Comparison of ENCODE assay signal across 14 mouse cellular contexts in the genomic region with DNA sequence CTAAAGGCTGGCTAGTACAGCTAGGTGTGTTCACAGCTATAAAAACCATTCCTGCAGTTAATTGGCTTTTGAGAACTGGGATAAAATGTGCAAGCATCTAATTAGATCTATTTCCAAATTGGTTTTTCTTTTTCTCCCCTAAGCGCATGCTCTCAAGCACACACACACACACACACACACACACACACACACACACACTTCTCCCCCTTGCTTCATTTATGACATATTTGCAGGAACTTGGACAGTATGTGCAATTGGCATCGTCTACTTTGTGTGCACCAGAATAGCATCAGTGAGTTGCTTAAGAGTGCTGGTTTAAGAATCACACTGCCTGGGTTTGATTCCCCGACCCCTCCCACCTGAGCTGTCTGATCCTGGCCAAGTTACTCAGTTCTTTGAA.
DNase-seq lines count a peak whose midpoint lies in the region; ATAC-seq and TF ChIP-seq lines count a peak whose summit lies in the region.
"Had no signal": no experiment of that assay in that cellular context is flagged by ENCODE, and none has a peak within 500 bp of the region (broad histone marks: within the 10 kb centered on the region; RNA-seq: fewer than 3 reads in every experiment).

No protein-coding gene starts in this region.

- H3K9me3 ChIP-seq in midbrain, embryonic 15.5 days: no peaks in the 10 kb centered on the region
- H3K9me3 ChIP-seq: lung, embryonic 15.5 days had no signal

- no peak for TF ChIP-seq CTCF in lung, adult 2 months (IDR thresholded peaks at IDR 0.05; ENCODE audit: insufficient read depth, low read length)

- no peaks in the 10 kb centered on the region for H3K27me3 ChIP-seq in midbrain, embryonic 15.5 days (replicated peaks)
- H3K27me3 ChIP-seq: CH12.LX; lung, embryonic 15.5 days had no signal

- no peak overlapping the region for H3K4me2 ChIP-seq in midbrain, embryonic 15.5 days
- H3K4me2 ChIP-seq: lung, embryonic 15.5 days had no signal

- 0 out of 2 replicates have a peak, but pooled peaks have one; percentile 10 for ATAC-seq in midbrain, embryonic 15.5 days (replicated peaks)
- ATAC-seq: Patski had no signal

- H3K4me3 ChIP-seq in lung, adult 2 months (replicated peaks; ENCODE audit: extremely low read depth, low read depth, low read length): no peak overlapping the region
- H3K4me3 ChIP-seq in midbrain, embryonic 15.5 days: no peak overlapping the region
- H3K4me3 ChIP-seq: lung, embryonic 15.5 days had no signal

- DNase-seq in heart, adult 18-20 months: peak; percentile 13 to 24
- no peak for DNase-seq in heart, adult 8-10 months (ENCODE audit: low spot score)
- peak; percentile 4 for DNase-seq in lung, postnatal 36 days
- DNase-seq in lung, adult 2 months: no peak
- peak; percentile 44 for DNase-seq in fibroblast of lung, adult 2 months (ENCODE audit: low read depth)
- no peak for DNase-seq in thymus, postnatal 36 days
- DNase-seq: liver; spleen, adult 18-20 months had no signal

- no peak overlapping the region for H3K9ac ChIP-seq in midbrain, embryonic 15.5 days
- H3K9ac ChIP-seq: lung, embryonic 15.5 days had no signal

- no peaks in the 10 kb centered on the region for H3K36me3 ChIP-seq in midbrain, embryonic 15.5 days (replicated peaks)
- H3K36me3 ChIP-seq: lung, embryonic 15.5 days had no signal

- H3K4me1 ChIP-seq in lung, adult 2 months (ENCODE audit: control insufficient read depth, insufficient read depth, low read length): no peaks in the 10 kb centered on the region
- H3K4me1 ChIP-seq in midbrain, embryonic 15.5 days: peaks cover 30% of the 10 kb centered on the region
- H3K4me1 ChIP-seq: lung, embryonic 15.5 days had no signal

- WGBS in lung, adult 2 months: 73% methylated on average over 3 of the region's 3 CpGs
- 65% methylated on average over 3 of the region's 3 CpGs for WGBS in midbrain, embryonic 15.5 days

- H3K27ac ChIP-seq in midbrain, embryonic 15.5 days: peak overlapping the region; percentile 68
- H3K27ac ChIP-seq: kidney, postnatal 0 days; lung, embryonic 15.5 days; stomach, postnatal 0 days had no signal

- TF ChIP-seq POLR2A in lung, adult 2 months (IDR thresholded peaks at IDR 0.05; ENCODE audit: borderline replicate concordance, extremely low read depth, low read depth, low read length): no peak

Comparison
In these comparisons a context has a peak if more than half of its experiments do, and no peak if none do; other contexts are left out.
1. DNase-seq: peak in heart, adult 18-20 months (2 of 2), lung, postnatal 36 days (single experiment) and fibroblast of lung, adult 2 months (single experiment); none in heart, adult 8-10 months (single experiment), lung, adult 2 months (single experiment) and thymus, postnatal 36 days (0 of 2).